Mouse (Mus musculus): ENCODE results near the gene Pgm3. TPM values are rescaled to one million over a fixed set of nuclear protein-coding genes. Genes with fewer than 3 reads are reported as not detected.
A peak's percentile ranks its signal among the peaks of the same experiment; 100 is the strongest.

The Pgm3 gene
- polyA plus RNA-seq, 1 experiment from 2014 or later, result 20.5 TPM

GRCm38 (mm10) chr9:86549637-86550162, 21.9 kb downstream of the Pgm3 start:
- WGBS, result 87% methylated on average over 5 of the region's 5 CpGs
- H3K4me2 ChIP-seq (replicated peaks; ENCODE audit: low read depth, low read length), result no peak overlapping the region
- H3K4me3 ChIP-seq (ENCODE audit: low read depth, low read length), result no peak overlapping the region
- H3K9me3 ChIP-seq (ENCODE audit: low read length), result no peaks in the 10 kb centered on the region
- ATAC-seq, result no peak
- peaks cover 19% of the 10 kb centered on the region; the same call in 1 of the 2 replicates for H3K36me3 ChIP-seq (ENCODE audit: insufficient read depth, low read length)
- H3K27me3 ChIP-seq (replicated peaks; ENCODE audit: insufficient read depth, low read length), result no peaks in the 10 kb centered on the region
- DNase-seq (ENCODE audit: low spot score), result no peak
- no peaks in the 10 kb centered on the region for H3K4me1 ChIP-seq (ENCODE audit: insufficient read depth, low read depth, low read length)
- no peak overlapping the region for H3K9ac ChIP-seq (replicated peaks; ENCODE audit: low read depth)
- TF ChIP-seq EP300 (IDR thresholded peaks at IDR 0.05) (no peak), CTCF (IDR thresholded peaks at IDR 0.05) (no peak)
- H3K27ac ChIP-seq (ENCODE audit: low read length), result no peak overlapping the region

- ATAC-seq (no peak), DNase-seq (ENCODE audit: low spot score) (no peak)
- Histone ChIP-seq H3K9ac (replicated peaks; ENCODE audit: low read depth) (no peak overlapping the region), H3K9me3 (ENCODE audit: low read length) (no peaks in the 10 kb centered on the region), H3K27me3 (replicated peaks; ENCODE audit: insufficient read depth, low read length) (no peaks in the 10 kb centered on the region), H3K36me3 (ENCODE audit: insufficient read depth, low read length) (peaks cover 17% of the 10 kb centered on the region), H3K27ac (ENCODE audit: low read length) (no peak overlapping the region), H3K4me1 (ENCODE audit: insufficient read depth, low read depth, low read length) (no peaks in the 10 kb centered on the region), H3K4me2 (replicated peaks; ENCODE audit: low read depth, low read length) (no peak overlapping the region), H3K4me3 (ENCODE audit: low read depth, low read length) (no peak overlapping the region)
- 36% methylated on average over 1 of the region's 1 CpGs for WGBS
- TF ChIP-seq CTCF (IDR thresholded peaks at IDR 0.05) (no peak), EP300 (IDR thresholded peaks at IDR 0.05) (no peak)
Measured at GRCm38 (mm10) chr9:86544559-86544958, 27.1 kb downstream of the Pgm3 start.

- WGBS, result 92% methylated on average over 3 of the region's 3 CpGs
- no peaks in the 10 kb centered on the region for H3K27me3 ChIP-seq (replicated peaks; ENCODE audit: insufficient read depth, low read length)
Measured at GRCm38 (mm10) chr9:86543451-86543850, 28.2 kb downstream of the Pgm3 start.

GRCm38 (mm10) chr9:86534071-86534470, 37.6 kb downstream of the Pgm3 start:
- H3K9ac ChIP-seq (replicated peaks; ENCODE audit: low read depth), result no peak overlapping the region
- H3K4me3 ChIP-seq (ENCODE audit: low read depth, low read length), result no peak overlapping the region
- no peak overlapping the region for H3K4me2 ChIP-seq (replicated peaks; ENCODE audit: low read depth, low read length)
- H3K4me1 ChIP-seq (ENCODE audit: insufficient read depth, low read depth, low read length), result no peaks in the 10 kb centered on the region
- 78% methylated on average over 5 of the region's 5 CpGs for WGBS
- no peaks in the 10 kb centered on the region for H3K27me3 ChIP-seq (replicated peaks; ENCODE audit: insufficient read depth, low read length)
- ATAC-seq, result no peak
- no peak overlapping the region for H3K27ac ChIP-seq (ENCODE audit: low read length)
- no peaks in the 10 kb centered on the region for H3K9me3 ChIP-seq (ENCODE audit: low read length)
- DNase-seq (ENCODE audit: low spot score), result no peak
- TF ChIP-seq EP300 (IDR thresholded peaks at IDR 0.05) (no peak), CTCF (IDR thresholded peaks at IDR 0.05) (no peak)
- peaks cover 4% of the 10 kb centered on the region; the same call in 1 of the 2 replicates for H3K36me3 ChIP-seq (ENCODE audit: insufficient read depth, low read length)

More at GRCm38 (mm10) chr9:86543451-86543850, 28.2 kb downstream of the Pgm3 start:
- no peak for ATAC-seq
- DNase-seq (ENCODE audit: low spot score), result no peak
- TF ChIP-seq CTCF (IDR thresholded peaks at IDR 0.05) (no peak), EP300 (IDR thresholded peaks at IDR 0.05) (no peak)
- no peak overlapping the region for H3K27ac ChIP-seq (ENCODE audit: low read length)
- H3K4me2 ChIP-seq (replicated peaks; ENCODE audit: low read depth, low read length), result no peak overlapping the region
- no peak overlapping the region for H3K9ac ChIP-seq (replicated peaks; ENCODE audit: low read depth)
- H3K4me1 ChIP-seq (ENCODE audit: insufficient read depth, low read depth, low read length), result no peaks in the 10 kb centered on the region
- peaks cover 13% of the 10 kb centered on the region for H3K36me3 ChIP-seq (ENCODE audit: insufficient read depth, low read length)
- H3K9me3 ChIP-seq (ENCODE audit: low read length), result no peaks in the 10 kb centered on the region
- no peak overlapping the region for H3K4me3 ChIP-seq (ENCODE audit: low read depth, low read length)

- Histone ChIP-seq H3K27ac (ENCODE audit: low read length) (no peak overlapping the region), H3K9ac (replicated peaks; ENCODE audit: low read depth) (no peak overlapping the region), H3K4me2 (replicated peaks; ENCODE audit: low read depth, low read length) (no peak overlapping the region), H3K27me3 (replicated peaks; ENCODE audit: insufficient read depth, low read length) (no peaks in the 10 kb centered on the region), H3K36me3 (ENCODE audit: insufficient read depth, low read length) (peaks cover 26% of the 10 kb centered on the region; the same call in 1 of the 2 replicates), H3K9me3 (ENCODE audit: low read length) (no peaks in the 10 kb centered on the region), H3K4me1 (ENCODE audit: insufficient read depth, low read depth, low read length) (no peaks in the 10 kb centered on the region), H3K4me3 (ENCODE audit: low read depth, low read length) (no peak overlapping the region)
- DNase-seq (ENCODE audit: low spot score), result no peak
- ATAC-seq, result no peak
- TF ChIP-seq CTCF (IDR thresholded peaks at IDR 0.05), result no peak
- TF ChIP-seq EP300 (IDR thresholded peaks at IDR 0.05), result no peak
- whole genome bisulfite sequencing, result 41% methylated on average over 2 of the region's 2 CpGs
Measured at GRCm38 (mm10) chr9:86525600-86525999, 46.0 kb downstream of the Pgm3 start.

- TF ChIP-seq EP300 (IDR thresholded peaks at IDR 0.05), result no peak
- peak; percentile 21; the same call in 1 of the 2 replicates for TF ChIP-seq CTCF (IDR thresholded peaks at IDR 0.05)
- no peaks in the 10 kb centered on the region for H3K27me3 ChIP-seq (replicated peaks; ENCODE audit: insufficient read depth, low read length)
Measured at GRCm38 (mm10) chr9:86522335-86522734, 49.3 kb downstream of the Pgm3 start.

GRCm38 (mm10) chr9:86514798-86515197, 56.8 kb downstream of the Pgm3 start:
- 96% methylated on average over 4 of the region's 4 CpGs for WGBS
- Histone ChIP-seq H3K4me3 (ENCODE audit: low read depth, low read length) (no peak overlapping the region), H3K9ac (replicated peaks; ENCODE audit: low read depth) (no peak overlapping the region), H3K4me2 (replicated peaks; ENCODE audit: low read depth, low read length) (no peak overlapping the region), H3K9me3 (ENCODE audit: low read length) (no peaks in the 10 kb centered on the region), H3K27me3 (replicated peaks; ENCODE audit: insufficient read depth, low read length) (no peaks in the 10 kb centered on the region), H3K36me3 (ENCODE audit: insufficient read depth, low read length) (peaks cover 12% of the 10 kb centered on the region), H3K27ac (ENCODE audit: low read length) (no peak overlapping the region), H3K4me1 (ENCODE audit: insufficient read depth, low read depth, low read length) (no peaks in the 10 kb centered on the region)
- no peak for DNase-seq (ENCODE audit: low spot score)
- TF ChIP-seq CTCF (IDR thresholded peaks at IDR 0.05) (no peak), EP300 (IDR thresholded peaks at IDR 0.05) (no peak)
- no peak for ATAC-seq

More at GRCm38 (mm10) chr9:86522335-86522734, 49.3 kb downstream of the Pgm3 start:
- no peak for ATAC-seq
- H3K9me3 ChIP-seq (ENCODE audit: low read length), result no peaks in the 10 kb centered on the region
- no peak overlapping the region for H3K4me3 ChIP-seq (ENCODE audit: low read depth, low read length)
- no peak overlapping the region for H3K4me2 ChIP-seq (replicated peaks; ENCODE audit: low read depth, low read length)
- no peak overlapping the region for H3K9ac ChIP-seq (replicated peaks; ENCODE audit: low read depth)
- DNase-seq (ENCODE audit: low spot score), result no peak
- H3K36me3 ChIP-seq (ENCODE audit: insufficient read depth, low read length), result peaks cover 29% of the 10 kb centered on the region; the same call in 1 of the 2 replicates
- H3K27ac ChIP-seq (ENCODE audit: low read length), result no peak overlapping the region
- no peaks in the 10 kb centered on the region for H3K4me1 ChIP-seq (ENCODE audit: insufficient read depth, low read depth, low read length)

Measured in lung, postnatal 0 days (tissue).